Mouse (Mus musculus) neural tube, embryonic 14.5 days (tissue): ENCODE results near the gene Pdlim7. TPM values are rescaled to one million over a fixed set of nuclear protein-coding genes. Genes with fewer than 3 reads are reported as not detected.

Source experiments
- ATAC-seq: fragments of 200-750 bp; cut with Nextera tagmentation; 2 replicates; pipeline ENCODE4 v1.8.0; 2017; ENCODE audit warnings: low read depth, mild to moderate bottlenecking, moderate TSS enrichment, moderate library complexity
- H3K27ac ChIP-seq: fragments of 300-500 bp; sonication (generic); 2 replicates; pipeline ENCODE4 v1.5.1; 2014; ENCODE audit warnings: low read depth, mild to moderate bottlenecking, control low read depth, low read length, moderate library complexity, mixed read lengths
- H3K27me3 ChIP-seq: fragments of 300-500 bp; sonication (generic); 2 replicates; pipeline ENCODE4 v1.6.1; 2014; ENCODE audit warnings: low read length; ENCODE audit not compliant: control insufficient read depth, insufficient read depth
- H3K36me3 ChIP-seq: fragments of 300-500 bp; sonication (generic); 2 replicates; pipeline ENCODE4 v1.6.1; 2014; ENCODE audit warnings: low read length, mixed read lengths; ENCODE audit not compliant: control insufficient read depth, insufficient read depth
- H3K4me1 ChIP-seq: fragments of 300-500 bp; sonication (generic); 2 replicates; pipeline ENCODE4 v1.6.1; 2014; ENCODE audit warnings: low read length; ENCODE audit not compliant: control insufficient read depth, insufficient read depth
- H3K4me2 ChIP-seq: fragments of 300-500 bp; sonication (generic); 2 replicates; pipeline ENCODE4 v1.6.1; 2014; ENCODE audit warnings: mild to moderate bottlenecking, low read depth, low read length, control low read depth
- H3K4me3 ChIP-seq: fragments of 300-500 bp; sonication (generic); 2 replicates; pipeline ENCODE4 v1.5.1; 2014; ENCODE audit warnings: low read depth, low read length, control low read depth, mixed read lengths
- H3K9ac ChIP-seq: fragments of 300-500 bp; sonication (generic); replicated peaks from 2 replicates; pipeline ENCODE4 v1.6.1; 2014; ENCODE audit warnings: low read depth, mild to moderate bottlenecking, control low read depth, low read length, mixed read lengths
- H3K9me3 ChIP-seq: fragments of 300-500 bp; sonication (generic); 2 replicates; pipeline ENCODE4 v1.6.1; 2016; ENCODE audit warnings: low read length; ENCODE audit not compliant: control insufficient read depth
- WGBS: fragments of 180-500 bp; shearing (Covaris S2); extraction: QIAGEN DNeasy Blood & Tissue Kit; methylation state at CpG from one replicate; pipeline ENCODE4 v1.1.7; 2014; 5-methylcytosine and 5-hydroxymethylcytosine counted together
- polyA plus RNA-seq: library from polyadenylated mRNA; unstranded; fragments of >200 nt; fragmentation: Nextera tagmentation; extraction: Ambion mirVana; gene quantifications from 2 replicates; pipeline ENCODE4 v1.2.1, GENCODE M21; 2014

The Pdlim7 gene
- polyA plus RNA-seq = 142 and 163 TPM in 2 replicates

- Histone ChIP-seq H3K9me3 (no peaks in the 10 kb centered on the region), H3K27ac (peak within 1 kb of the TSS; percentile 68), H3K4me1 (peaks cover 23% of the 10 kb centered on the region), H3K9ac (peak within 1 kb of the TSS; percentile 92), H3K36me3 (peaks cover 4% of the 10 kb centered on the region; the same call in 1 of the 2 replicates), H3K27me3 (no peaks in the 10 kb centered on the region), H3K4me2 (peak within 1 kb of the TSS; percentile 97), H3K4me3 (peak within 1 kb of the TSS; percentile 78)
- ATAC-seq = peak; percentile 77
- under 1% methylated on average over 52 of the region's 55 CpGs for WGBS
Measured at GRCm38 (mm10) chr13:55513111-55513748, at the start of gene Pdlim7. Gene Pdlim7 (minus strand): TSS chr13:55513676.

- Histone ChIP-seq H3K9ac (no peak overlapping the region), H3K4me3 (no peak overlapping the region), H3K4me1 (no peaks in the 10 kb centered on the region), H3K36me3 (peaks cover 21% of the 10 kb centered on the region; the same call in 1 of the 2 replicates), H3K27ac (no peak overlapping the region), H3K9me3 (no peaks in the 10 kb centered on the region), H3K4me2 (no peak overlapping the region), H3K27me3 (no peaks in the 10 kb centered on the region)
- no peak for ATAC-seq
- WGBS = 88% methylated on average over 6 of the region's 6 CpGs
Measured at GRCm38 (mm10) chr13:55557499-55557898, 44.0 kb upstream of the Pdlim7 start.

- H3K4me1 ChIP-seq = no peaks in the 10 kb centered on the region
- H3K27me3 ChIP-seq = no peaks in the 10 kb centered on the region
- no peak overlapping the region for H3K27ac ChIP-seq
- WGBS = 92% methylated on average over 9 of the region's 9 CpGs
- ATAC-seq = no peak
- no peak overlapping the region for H3K4me3 ChIP-seq
- no peak overlapping the region for H3K9ac ChIP-seq
- no peak overlapping the region for H3K4me2 ChIP-seq
- peaks cover 28% of the 10 kb centered on the region; the same call in 1 of the 2 replicates for H3K36me3 ChIP-seq
- no peaks in the 10 kb centered on the region for H3K9me3 ChIP-seq
Measured at GRCm38 (mm10) chr13:55555921-55556320, 42.4 kb upstream of the Pdlim7 start.

GRCm38 (mm10) chr13:55549061-55549460 lies 35.6 kb upstream of the Pdlim7 start:
- H3K9me3 ChIP-seq = no peaks in the 10 kb centered on the region
- H3K27me3 ChIP-seq = no peaks in the 10 kb centered on the region
- peaks cover 58% of the 10 kb centered on the region for H3K36me3 ChIP-seq
- no peak overlapping the region for H3K4me3 ChIP-seq
- H3K4me2 ChIP-seq = no peak overlapping the region
- WGBS = 88% methylated on average over 15 of the region's 15 CpGs
- H3K27ac ChIP-seq = no peak overlapping the region
- ATAC-seq = no peak
- no peak overlapping the region for H3K9ac ChIP-seq
- no peaks in the 10 kb centered on the region for H3K4me1 ChIP-seq

- H3K4me3 ChIP-seq = no peak overlapping the region
- 94% methylated on average over 5 of the region's 5 CpGs for WGBS
- H3K27me3 ChIP-seq = no peaks in the 10 kb centered on the region
- H3K4me1 ChIP-seq = no peaks in the 10 kb centered on the region
- no peak overlapping the region for H3K4me2 ChIP-seq
- ATAC-seq = no peak
- H3K9ac ChIP-seq = no peak overlapping the region
- H3K36me3 ChIP-seq = peaks cover 59% of the 10 kb centered on the region
- no peak overlapping the region for H3K27ac ChIP-seq
- H3K9me3 ChIP-seq = no peaks in the 10 kb centered on the region
Measured at GRCm38 (mm10) chr13:55548426-55548825, 35.0 kb upstream of the Pdlim7 start.

- Histone ChIP-seq H3K27ac (no peak overlapping the region), H3K4me1 (no peaks in the 10 kb centered on the region), H3K4me3 (no peak overlapping the region), H3K27me3 (no peaks in the 10 kb centered on the region), H3K9ac (no peak overlapping the region), H3K36me3 (peaks cover 59% of the 10 kb centered on the region), H3K9me3 (no peaks in the 10 kb centered on the region), H3K4me2 (no peak overlapping the region)
- WGBS = 95% methylated on average over 2 of the region's 2 CpGs
- no peak for ATAC-seq
Measured at GRCm38 (mm10) chr13:55547916-55548315, 34.4 kb upstream of the Pdlim7 start.

GRCm38 (mm10) chr13:55544792-55545191 lies 31.3 kb upstream of the Pdlim7 start:
- H3K4me3 ChIP-seq = no peak overlapping the region
- H3K27me3 ChIP-seq = no peaks in the 10 kb centered on the region
- H3K4me1 ChIP-seq = no peaks in the 10 kb centered on the region
- no peaks in the 10 kb centered on the region for H3K9me3 ChIP-seq
- ATAC-seq = no peak
- no peak overlapping the region for H3K9ac ChIP-seq
- WGBS = 92% methylated on average over 6 of the region's 6 CpGs
- no peak overlapping the region for H3K27ac ChIP-seq
- H3K4me2 ChIP-seq = no peak overlapping the region
- peaks cover 80% of the 10 kb centered on the region for H3K36me3 ChIP-seq

GRCm38 (mm10) chr13:55543447-55543846 lies 30.0 kb upstream of the Pdlim7 start:
- no peak overlapping the region for H3K4me3 ChIP-seq
- 92% methylated on average over 8 of the region's 8 CpGs for WGBS
- H3K4me1 ChIP-seq = no peaks in the 10 kb centered on the region
- no peak overlapping the region for H3K4me2 ChIP-seq
- H3K27ac ChIP-seq = no peak overlapping the region
- no peaks in the 10 kb centered on the region for H3K27me3 ChIP-seq
- ATAC-seq = no peak
- no peak overlapping the region for H3K9ac ChIP-seq
- no peaks in the 10 kb centered on the region for H3K9me3 ChIP-seq
- H3K36me3 ChIP-seq = peaks cover 81% of the 10 kb centered on the region

GRCm38 (mm10) chr13:55542891-55543290 lies 29.4 kb upstream of the Pdlim7 start:
- no peaks in the 10 kb centered on the region for H3K4me1 ChIP-seq
- no peak overlapping the region for H3K4me3 ChIP-seq
- peaks cover 81% of the 10 kb centered on the region for H3K36me3 ChIP-seq
- no peak overlapping the region for H3K4me2 ChIP-seq
- H3K27me3 ChIP-seq = no peaks in the 10 kb centered on the region
- 94% methylated on average over 4 of the region's 4 CpGs for WGBS
- H3K27ac ChIP-seq = no peak overlapping the region
- H3K9ac ChIP-seq = no peak overlapping the region
- ATAC-seq = no peak
- H3K9me3 ChIP-seq = no peaks in the 10 kb centered on the region
